Mouse (Mus musculus): Measurements from ENCODE around the gene Pou4f2. TPM values are rescaled to one million over a fixed set of nuclear protein-coding genes. Genes with fewer than 3 reads are reported as not detected.

Pou4f2 gene
- polyA plus RNA-seq, 1 experiment from 2014 or later = not detected

GRCm38 (mm10) chr8:78436661-78437060 is 216 bp upstream of the Pou4f2 start:
- no peak overlapping the region for H3K9ac ChIP-seq (ENCODE audit: low read length)
- H3K27ac ChIP-seq (ENCODE audit: low read length) = no peak overlapping the region
- no peaks in the 10 kb centered on the region for H3K9me3 ChIP-seq (ENCODE audit: control insufficient read depth, low read length)
- ATAC-seq (ENCODE audit: low read depth) = no peak; the same call in 1 of the 2 replicates
- peaks cover 74% of the 10 kb centered on the region for H3K27me3 ChIP-seq (ENCODE audit: control insufficient read depth, insufficient read depth, low read depth, low read length)
- H3K4me2 ChIP-seq (ENCODE audit: low read depth, low read length) = peak overlapping the region; percentile 62
- WGBS = 2% methylated on average over 18 of the region's 25 CpGs
- no peaks in the 10 kb centered on the region for H3K36me3 ChIP-seq (ENCODE audit: control insufficient read depth, insufficient read depth, low read length)
- H3K4me3 ChIP-seq (ENCODE audit: low read length) = peak overlapping the region; percentile 45
- peaks cover 9% of the 10 kb centered on the region; the same call in 1 of the 2 replicates for H3K4me1 ChIP-seq (replicated peaks; ENCODE audit: control insufficient read depth, insufficient read depth, low read length)

GRCm38 (mm10) chr8:78435624-78435960 is 853 bp downstream of the Pou4f2 start:
- H3K9me3 ChIP-seq (ENCODE audit: control insufficient read depth, low read length) = no peaks in the 10 kb centered on the region
- ATAC-seq (ENCODE audit: low read depth) = no peak
- WGBS = 1% methylated on average over 18 of the region's 18 CpGs
- H3K9ac ChIP-seq (ENCODE audit: low read length) = no peak overlapping the region
- peaks cover 9% of the 10 kb centered on the region; the same call in 1 of the 2 replicates for H3K4me1 ChIP-seq (replicated peaks; ENCODE audit: control insufficient read depth, insufficient read depth, low read length)
- peaks cover 74% of the 10 kb centered on the region for H3K27me3 ChIP-seq (ENCODE audit: control insufficient read depth, insufficient read depth, low read depth, low read length)
- peak overlapping the region; percentile 62; the same call in 1 of the 2 replicates for H3K4me2 ChIP-seq (ENCODE audit: low read depth, low read length)
- no peak overlapping the region for H3K4me3 ChIP-seq (ENCODE audit: low read length)
- no peak overlapping the region for H3K27ac ChIP-seq (ENCODE audit: low read length)
- no peaks in the 10 kb centered on the region for H3K36me3 ChIP-seq (ENCODE audit: control insufficient read depth, insufficient read depth, low read length)

GRCm38 (mm10) chr8:78434823-78435623 is 1.4 kb downstream of the Pou4f2 start:
- Histone ChIP-seq H3K9me3 (ENCODE audit: control insufficient read depth, low read length) (no peaks in the 10 kb centered on the region), H3K4me3 (ENCODE audit: low read length) (0 out of 2 replicates have a peak overlapping the region, but pooled peaks have one; percentile 2), H3K4me2 (ENCODE audit: low read depth, low read length) (no peak overlapping the region), H3K27ac (ENCODE audit: low read length) (no peak overlapping the region), H3K4me1 (replicated peaks; ENCODE audit: control insufficient read depth, insufficient read depth, low read length) (peaks cover 9% of the 10 kb centered on the region; the same call in 1 of the 2 replicates), H3K9ac (ENCODE audit: low read length) (no peak overlapping the region), H3K36me3 (ENCODE audit: control insufficient read depth, insufficient read depth, low read length) (no peaks in the 10 kb centered on the region), H3K27me3 (ENCODE audit: control insufficient read depth, insufficient read depth, low read depth, low read length) (peaks cover 73% of the 10 kb centered on the region)
- WGBS = 2% methylated on average over 62 of the region's 62 CpGs
- ATAC-seq (ENCODE audit: low read depth) = no peak

GRCm38 (mm10) chr8:78434340-78434739 is 2.1 kb downstream of the Pou4f2 start:
- no peak overlapping the region for H3K4me2 ChIP-seq (ENCODE audit: low read depth, low read length)

GRCm38 (mm10) chr8:78433318-78433717 is 3.1 kb downstream of the Pou4f2 start:
- Histone ChIP-seq H3K9me3 (ENCODE audit: control insufficient read depth, low read length) (no peaks in the 10 kb centered on the region), H3K36me3 (ENCODE audit: control insufficient read depth, insufficient read depth, low read length) (no peaks in the 10 kb centered on the region), H3K4me1 (replicated peaks; ENCODE audit: control insufficient read depth, insufficient read depth, low read length) (peaks cover 9% of the 10 kb centered on the region; the same call in 1 of the 2 replicates), H3K27ac (ENCODE audit: low read length) (no peak overlapping the region), H3K4me3 (ENCODE audit: low read length) (no peak overlapping the region), H3K27me3 (ENCODE audit: control insufficient read depth, insufficient read depth, low read depth, low read length) (peaks cover 71% of the 10 kb centered on the region), H3K4me2 (ENCODE audit: low read depth, low read length) (no peak overlapping the region), H3K9ac (ENCODE audit: low read length) (no peak overlapping the region)
- 18% methylated on average over 5 of the region's 5 CpGs for whole genome bisulfite sequencing
- no peak for ATAC-seq (ENCODE audit: low read depth)

More at GRCm38 (mm10) chr8:78434340-78434739, 2.1 kb downstream of the Pou4f2 start:
- no peak overlapping the region for H3K27ac ChIP-seq (ENCODE audit: low read length)
- H3K4me1 ChIP-seq (replicated peaks; ENCODE audit: control insufficient read depth, insufficient read depth, low read length) = peaks cover 9% of the 10 kb centered on the region; the same call in 1 of the 2 replicates
- no peak for ATAC-seq (ENCODE audit: low read depth)
- no peak overlapping the region for H3K9ac ChIP-seq (ENCODE audit: low read length)
- H3K4me3 ChIP-seq (ENCODE audit: low read length) = no peak overlapping the region
- 6% methylated on average over 8 of the region's 8 CpGs for WGBS
- no peaks in the 10 kb centered on the region for H3K9me3 ChIP-seq (ENCODE audit: control insufficient read depth, low read length)
- H3K27me3 ChIP-seq (ENCODE audit: control insufficient read depth, insufficient read depth, low read depth, low read length) = peaks cover 75% of the 10 kb centered on the region
- no peaks in the 10 kb centered on the region for H3K36me3 ChIP-seq (ENCODE audit: control insufficient read depth, insufficient read depth, low read length)

- H3K36me3 ChIP-seq (ENCODE audit: control insufficient read depth, insufficient read depth, low read length) = no peaks in the 10 kb centered on the region
- peaks cover 71% of the 10 kb centered on the region for H3K27me3 ChIP-seq (ENCODE audit: control insufficient read depth, insufficient read depth, low read depth, low read length)
- ATAC-seq (ENCODE audit: low read depth) = no peak
- 0 out of 2 replicates have a peak, but pooled peaks cover 5% of the 10 kb centered on the region for H3K4me1 ChIP-seq (replicated peaks; ENCODE audit: control insufficient read depth, insufficient read depth, low read length)
- H3K4me2 ChIP-seq (ENCODE audit: low read depth, low read length) = no peak overlapping the region
- no peak overlapping the region for H3K9ac ChIP-seq (ENCODE audit: low read length)
- 20% methylated on average over 1 of the region's 1 CpGs for WGBS
- H3K27ac ChIP-seq (ENCODE audit: low read length) = no peak overlapping the region
- no peak overlapping the region for H3K4me3 ChIP-seq (ENCODE audit: low read length)
- H3K9me3 ChIP-seq (ENCODE audit: control insufficient read depth, low read length) = no peaks in the 10 kb centered on the region
These were observed 4.0 kb downstream of the Pou4f2 start for GRCm38 (mm10) chr8:78432451-78432850.

- no peak overlapping the region for H3K27ac ChIP-seq (ENCODE audit: low read length)
- H3K27me3 ChIP-seq (ENCODE audit: control insufficient read depth, insufficient read depth, low read depth, low read length) = peaks cover 71% of the 10 kb centered on the region
- no peaks in the 10 kb centered on the region for H3K9me3 ChIP-seq (ENCODE audit: control insufficient read depth, low read length)
- H3K4me3 ChIP-seq (ENCODE audit: low read length) = no peak overlapping the region
- H3K9ac ChIP-seq (ENCODE audit: low read length) = no peak overlapping the region
- H3K36me3 ChIP-seq (ENCODE audit: control insufficient read depth, insufficient read depth, low read length) = no peaks in the 10 kb centered on the region
- no peak overlapping the region for H3K4me2 ChIP-seq (ENCODE audit: low read depth, low read length)
- ATAC-seq (ENCODE audit: low read depth) = no peak
- WGBS = 2% methylated on average over 4 of the region's 4 CpGs
- H3K4me1 ChIP-seq (replicated peaks; ENCODE audit: control insufficient read depth, insufficient read depth, low read length) = 0 out of 2 replicates have a peak, but pooled peaks cover 1% of the 10 kb centered on the region
These were observed 5.1 kb downstream of the Pou4f2 start for GRCm38 (mm10) chr8:78431356-78431755.

- H3K9me3 ChIP-seq (ENCODE audit: control insufficient read depth, low read length) = no peaks in the 10 kb centered on the region
- peaks cover 61% of the 10 kb centered on the region for H3K27me3 ChIP-seq (ENCODE audit: control insufficient read depth, insufficient read depth, low read depth, low read length)
- no peak overlapping the region for H3K9ac ChIP-seq (ENCODE audit: low read length)
- ATAC-seq (ENCODE audit: low read depth) = no peak
- no peaks in the 10 kb centered on the region for H3K4me1 ChIP-seq (replicated peaks; ENCODE audit: control insufficient read depth, insufficient read depth, low read length)
- H3K36me3 ChIP-seq (ENCODE audit: control insufficient read depth, insufficient read depth, low read length) = no peaks in the 10 kb centered on the region
- no peak overlapping the region for H3K27ac ChIP-seq (ENCODE audit: low read length)
- WGBS = 8% methylated on average over 11 of the region's 11 CpGs
- H3K4me3 ChIP-seq (ENCODE audit: low read length) = no peak overlapping the region
- no peak overlapping the region for H3K4me2 ChIP-seq (ENCODE audit: low read depth, low read length)
These were observed 8.3 kb downstream of the Pou4f2 start for GRCm38 (mm10) chr8:78428148-78428547.

- under 1% methylated on average over 8 of the region's 8 CpGs for WGBS
- Histone ChIP-seq H3K9me3 (ENCODE audit: control insufficient read depth, low read length) (no peaks in the 10 kb centered on the region), H3K4me1 (replicated peaks; ENCODE audit: control insufficient read depth, insufficient read depth, low read length) (no peaks in the 10 kb centered on the region), H3K4me2 (ENCODE audit: low read depth, low read length) (no peak overlapping the region), H3K4me3 (ENCODE audit: low read length) (no peak overlapping the region), H3K9ac (ENCODE audit: low read length) (no peak overlapping the region), H3K27me3 (ENCODE audit: control insufficient read depth, insufficient read depth, low read depth, low read length) (peaks cover 64% of the 10 kb centered on the region), H3K27ac (ENCODE audit: low read length) (no peak overlapping the region), H3K36me3 (ENCODE audit: control insufficient read depth, insufficient read depth, low read length) (no peaks in the 10 kb centered on the region)
- ATAC-seq (ENCODE audit: low read depth) = no peak
These were observed 8.7 kb downstream of the Pou4f2 start for GRCm38 (mm10) chr8:78427769-78428130.
